Mouse (Mus musculus) neural tube, embryonic 14.5 days (tissue): ENCODE measurements around the gene Naaa. TPM values are rescaled to one million over a fixed set of nuclear protein-coding genes. Genes with fewer than 3 reads are reported as not detected.
A peak's percentile ranks its signal among the peaks of the same experiment; 100 is the strongest.

Experiments used
- ATAC-seq: fragments of 200-750 bp; cut with Nextera tagmentation; 2 replicates; pipeline ENCODE4 v1.8.0; 2017; ENCODE audit warnings: low read depth, mild to moderate bottlenecking, moderate TSS enrichment, moderate library complexity
- H3K27ac ChIP-seq: fragments of 300-500 bp; sonication (generic); 2 replicates; pipeline ENCODE4 v1.5.1; 2014; ENCODE audit warnings: low read depth, mild to moderate bottlenecking, control low read depth, low read length, moderate library complexity, mixed read lengths
- H3K27me3 ChIP-seq: fragments of 300-500 bp; sonication (generic); 2 replicates; pipeline ENCODE4 v1.6.1; 2014; ENCODE audit warnings: low read length; ENCODE audit not compliant: control insufficient read depth, insufficient read depth
- H3K36me3 ChIP-seq: fragments of 300-500 bp; sonication (generic); 2 replicates; pipeline ENCODE4 v1.6.1; 2014; ENCODE audit warnings: low read length, mixed read lengths; ENCODE audit not compliant: control insufficient read depth, insufficient read depth
- H3K4me1 ChIP-seq: fragments of 300-500 bp; sonication (generic); 2 replicates; pipeline ENCODE4 v1.6.1; 2014; ENCODE audit warnings: low read length; ENCODE audit not compliant: control insufficient read depth, insufficient read depth
- H3K4me2 ChIP-seq: fragments of 300-500 bp; sonication (generic); 2 replicates; pipeline ENCODE4 v1.6.1; 2014; ENCODE audit warnings: mild to moderate bottlenecking, low read depth, low read length, control low read depth
- H3K4me3 ChIP-seq: fragments of 300-500 bp; sonication (generic); 2 replicates; pipeline ENCODE4 v1.5.1; 2014; ENCODE audit warnings: low read depth, low read length, control low read depth, mixed read lengths
- H3K9ac ChIP-seq: fragments of 300-500 bp; sonication (generic); replicated peaks from 2 replicates; pipeline ENCODE4 v1.6.1; 2014; ENCODE audit warnings: low read depth, mild to moderate bottlenecking, control low read depth, low read length, mixed read lengths
- H3K9me3 ChIP-seq: fragments of 300-500 bp; sonication (generic); 2 replicates; pipeline ENCODE4 v1.6.1; 2016; ENCODE audit warnings: low read length; ENCODE audit not compliant: control insufficient read depth
- WGBS: fragments of 180-500 bp; shearing (Covaris S2); extraction: QIAGEN DNeasy Blood & Tissue Kit; methylation state at CpG from one replicate; pipeline ENCODE4 v1.1.7; 2014; 5-methylcytosine and 5-hydroxymethylcytosine counted together
- polyA plus RNA-seq: library from polyadenylated mRNA; unstranded; fragments of >200 nt; fragmentation: Nextera tagmentation; extraction: Ambion mirVana; gene quantifications from 2 replicates; pipeline ENCODE4 v1.2.1, GENCODE M21; 2014

Naaa gene
- polyA plus RNA-seq, 1 experiment from 2014 or later: 23.1 TPM

GRCm38 (mm10) chr5:92229514-92229913, 48.5 kb downstream of the Naaa start:
- H3K36me3 ChIP-seq: no peaks in the 10 kb centered on the region

DNA sequence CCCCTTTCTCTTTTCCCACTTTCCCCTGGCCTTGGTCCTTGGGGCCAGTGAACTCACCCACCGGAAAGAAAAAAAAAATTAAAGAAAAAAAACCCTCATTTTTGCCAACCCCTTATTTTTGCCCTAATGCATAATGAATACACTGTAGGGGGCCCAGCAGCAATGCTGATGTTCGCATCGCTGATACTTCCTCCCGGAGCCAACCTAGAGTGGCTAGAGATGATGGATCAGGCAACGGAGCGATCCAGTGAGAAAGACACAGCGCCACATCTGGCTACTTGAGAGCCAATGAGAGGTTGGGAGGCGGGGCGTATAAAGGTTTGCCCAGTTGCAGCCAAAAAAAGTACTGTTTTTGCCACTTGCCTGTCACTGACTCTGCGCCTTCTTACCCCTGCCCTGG, 49.2 kb downstream of the Naaa start:
- H3K4me3 ChIP-seq: no peak overlapping the region
- no peaks in the 10 kb centered on the region for H3K9me3 ChIP-seq
- no peak overlapping the region for H3K4me2 ChIP-seq

More at GRCm38 (mm10) chr5:92229514-92229913, 48.5 kb downstream of the Naaa start:
- WGBS: 94% methylated on average over 3 of the region's 3 CpGs
- no peaks in the 10 kb centered on the region for H3K9me3 ChIP-seq
- H3K4me1 ChIP-seq: no peaks in the 10 kb centered on the region
- no peak overlapping the region for H3K4me3 ChIP-seq
- ATAC-seq: no peak
- no peak overlapping the region for H3K4me2 ChIP-seq
- no peak overlapping the region for H3K27ac ChIP-seq
- H3K27me3 ChIP-seq: no peaks in the 10 kb centered on the region
- H3K9ac ChIP-seq: no peak overlapping the region

GRCm38 (mm10) chr5:92227782-92228181, 50.2 kb downstream of the Naaa start:
- Histone ChIP-seq H3K4me1 (no peaks in the 10 kb centered on the region), H3K27me3 (no peaks in the 10 kb centered on the region), H3K27ac (no peak overlapping the region), H3K4me2 (no peak overlapping the region), H3K9ac (no peak overlapping the region), H3K9me3 (no peaks in the 10 kb centered on the region), H3K36me3 (no peaks in the 10 kb centered on the region), H3K4me3 (no peak overlapping the region)
- no peak for ATAC-seq
- WGBS: 89% methylated on average over 7 of the region's 7 CpGs

More for the DNA sequence above, 49.2 kb downstream of the Naaa start:
- Histone ChIP-seq H3K36me3 (no peaks in the 10 kb centered on the region), H3K27me3 (no peaks in the 10 kb centered on the region), H3K27ac (no peak overlapping the region), H3K4me1 (no peaks in the 10 kb centered on the region), H3K9ac (no peak overlapping the region)
- 48% methylated on average over 10 of the region's 10 CpGs for WGBS
- ATAC-seq: no peak

- no peak overlapping the region for H3K9ac ChIP-seq
- no peak overlapping the region for H3K4me3 ChIP-seq
- H3K27ac ChIP-seq: no peak overlapping the region
- no peaks in the 10 kb centered on the region for H3K27me3 ChIP-seq
- 92% methylated on average over 8 of the region's 8 CpGs for WGBS
- no peak overlapping the region for H3K4me2 ChIP-seq
- H3K4me1 ChIP-seq: no peaks in the 10 kb centered on the region
- H3K9me3 ChIP-seq: no peaks in the 10 kb centered on the region
- no peaks in the 10 kb centered on the region for H3K36me3 ChIP-seq
- no peak for ATAC-seq
These were observed 57.6 kb downstream of the Naaa start for GRCm38 (mm10) chr5:92220287-92220902.

DNA sequence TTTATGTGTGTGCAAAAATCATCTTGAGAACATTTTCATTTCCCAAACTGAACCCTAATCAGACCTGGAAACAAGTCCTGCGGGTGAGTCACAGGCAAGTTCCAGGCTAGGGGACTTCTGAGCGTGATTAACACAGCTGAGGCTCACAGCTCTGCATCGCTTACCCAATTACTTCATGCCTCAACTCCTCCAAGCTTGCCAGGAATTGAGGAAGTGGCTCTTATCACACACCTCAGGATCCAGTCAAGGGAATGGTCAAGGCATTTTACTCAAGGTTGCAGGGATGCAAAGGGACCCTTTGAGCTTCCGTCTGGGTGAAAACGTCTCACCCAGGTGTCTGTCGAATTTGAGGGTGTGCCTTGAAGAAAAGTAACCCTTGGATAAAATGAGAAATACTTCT, 58.1 kb downstream of the Naaa start:
- Histone ChIP-seq H3K4me2 (no peak overlapping the region), H3K9me3 (no peaks in the 10 kb centered on the region), H3K27ac (no peak overlapping the region)

DNA sequence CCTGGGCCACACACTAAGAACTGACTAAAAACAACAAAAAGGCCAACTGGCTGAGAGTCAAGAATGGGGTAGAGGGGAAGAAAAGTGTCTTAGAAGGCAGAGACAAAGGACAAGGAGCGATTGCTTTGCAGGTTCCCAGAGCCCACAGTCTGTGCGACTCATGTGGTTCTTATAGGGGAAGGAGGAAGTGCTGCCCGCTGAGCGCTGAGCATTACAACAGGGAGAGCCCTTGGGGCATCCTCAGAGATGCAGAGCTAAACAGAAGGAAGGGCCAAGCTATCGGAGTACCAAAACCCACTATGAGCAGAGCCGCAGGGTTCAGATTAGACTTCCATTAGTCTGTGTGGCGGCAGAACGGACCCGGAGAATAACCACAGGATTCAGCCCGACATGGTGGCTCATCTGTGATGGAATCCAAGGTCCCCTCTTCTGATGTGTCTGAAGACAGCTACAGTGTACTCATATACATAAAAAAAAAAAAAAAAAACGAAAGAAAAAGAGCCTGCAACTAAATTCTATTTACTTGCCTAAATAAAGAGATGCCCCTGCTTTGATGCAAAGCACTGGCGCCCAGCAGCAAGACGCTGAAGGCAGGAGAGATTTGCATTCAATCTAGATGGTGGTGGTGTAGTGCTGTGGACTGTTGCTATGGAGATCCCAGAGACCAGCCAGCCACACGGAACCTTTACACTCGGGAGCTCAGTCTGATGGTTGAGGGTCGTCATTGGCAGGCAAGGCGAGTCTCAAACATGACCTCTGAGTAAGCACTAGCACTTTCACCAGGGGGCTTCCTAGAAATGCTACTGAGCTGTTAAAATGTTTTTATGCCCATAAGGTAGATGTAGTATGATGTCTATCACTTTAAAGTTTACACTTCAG, 58.8 kb downstream of the Naaa start:
- Histone ChIP-seq H3K36me3 (no peaks in the 10 kb centered on the region), H3K27ac (no peak overlapping the region), H3K4me2 (no peak overlapping the region), H3K9me3 (no peaks in the 10 kb centered on the region), H3K4me3 (no peak overlapping the region), H3K9ac (no peak overlapping the region), H3K27me3 (no peaks in the 10 kb centered on the region), H3K4me1 (no peaks in the 10 kb centered on the region)
- ATAC-seq: peak; percentile 89; the same call in 1 of the 2 replicates
- 40% methylated on average over 17 of the region's 17 CpGs for WGBS

More for the DNA sequence above, 58.1 kb downstream of the Naaa start:
- no peak overlapping the region for H3K9ac ChIP-seq
- no peak overlapping the region for H3K4me3 ChIP-seq
- H3K27me3 ChIP-seq: no peaks in the 10 kb centered on the region
- H3K36me3 ChIP-seq: no peaks in the 10 kb centered on the region
- no peaks in the 10 kb centered on the region for H3K4me1 ChIP-seq
- no peak for ATAC-seq
- WGBS: 79% methylated on average over 6 of the region's 6 CpGs

DNA sequence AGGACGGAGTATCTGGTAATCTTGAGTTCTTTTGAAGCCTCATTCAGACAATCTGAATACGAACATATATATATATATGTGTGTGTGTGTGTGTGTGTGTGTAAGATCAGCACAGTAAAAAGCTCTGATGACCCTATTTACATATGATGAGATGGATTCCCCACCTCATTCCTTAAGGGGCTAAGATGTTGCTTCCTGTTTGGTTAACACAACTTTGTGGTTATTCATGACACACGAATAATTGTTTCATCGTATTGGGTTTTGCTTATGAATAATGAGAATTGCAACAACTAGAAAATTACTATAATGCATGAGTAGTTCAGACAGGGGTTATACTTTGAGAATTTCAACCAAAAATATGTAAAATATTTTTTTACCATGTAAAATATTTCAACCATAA, 62.7 kb downstream of the Naaa start, which contains the start of gene U90926:
TSS of gene U90926 (minus strand) at position 101 of the 400 bp plus-strand sequence.
- no peak within 1 kb of the TSS for H3K4me3 ChIP-seq
- no peaks in the 10 kb centered on the region for H3K36me3 ChIP-seq
- WGBS: 93% methylated on average over 4 of the region's 4 CpGs
- no peak within 1 kb of the TSS for H3K4me2 ChIP-seq
- no peak for ATAC-seq
- no peak within 1 kb of the TSS for H3K27ac ChIP-seq
- no peaks in the 10 kb centered on the region for H3K27me3 ChIP-seq
- no peak within 1 kb of the TSS for H3K9ac ChIP-seq
- no peaks in the 10 kb centered on the region for H3K4me1 ChIP-seq
- no peaks in the 10 kb centered on the region for H3K9me3 ChIP-seq

DNA sequence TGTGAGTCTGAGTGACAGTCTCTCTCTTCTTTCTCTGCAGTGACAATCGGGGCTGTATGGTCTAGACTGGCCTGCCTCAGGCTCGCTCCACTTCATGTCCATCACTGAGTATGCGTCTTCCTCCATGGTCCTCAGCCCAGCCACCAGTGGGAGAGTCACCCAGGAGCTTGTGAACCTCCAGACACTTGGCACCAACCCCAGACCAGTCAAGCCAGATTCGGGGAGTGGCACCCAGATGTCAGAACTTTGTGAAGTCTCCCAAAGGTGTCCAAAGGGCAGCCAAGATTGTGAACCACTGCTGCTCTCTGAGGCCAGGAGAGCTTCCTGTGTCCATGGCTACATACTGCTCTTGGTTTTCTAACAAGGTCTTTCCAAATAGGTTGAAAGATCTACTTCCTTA, 65.7 kb downstream of the Naaa start:
- WGBS: 89% methylated on average over 4 of the region's 4 CpGs
- Histone ChIP-seq H3K4me1 (no peaks in the 10 kb centered on the region), H3K9ac (no peak overlapping the region), H3K4me3 (no peak overlapping the region), H3K9me3 (no peaks in the 10 kb centered on the region), H3K4me2 (no peak overlapping the region), H3K36me3 (no peaks in the 10 kb centered on the region), H3K27ac (no peak overlapping the region), H3K27me3 (no peaks in the 10 kb centered on the region)
- no peak for ATAC-seq

GRCm38 (mm10) chr5:92210205-92210604, 67.8 kb downstream of the Naaa start:
- no peak for ATAC-seq
- H3K27ac ChIP-seq: no peak overlapping the region
- no peaks in the 10 kb centered on the region for H3K4me1 ChIP-seq
- H3K27me3 ChIP-seq: no peaks in the 10 kb centered on the region
- H3K4me3 ChIP-seq: no peak overlapping the region
- H3K36me3 ChIP-seq: 0 out of 2 replicates have a peak, but pooled peaks cover 3% of the 10 kb centered on the region
- 81% methylated on average over 8 of the region's 8 CpGs for WGBS
- no peak overlapping the region for H3K4me2 ChIP-seq
- H3K9me3 ChIP-seq: no peaks in the 10 kb centered on the region
- H3K9ac ChIP-seq: no peak overlapping the region
